Mouse (Mus musculus) cerebellum, adult 2 months (tissue): ENCODE data around the gene Cltrn. TPM values are rescaled to one million over a fixed set of nuclear protein-coding genes. Genes with fewer than 3 reads are reported as not detected.

Experiments used
- DNase-seq, 2 experiments: peaks; one replicate each; pipeline ENCODE4 v3.0.0; 2021
- H3K27ac ChIP-seq: fragments of 200-500 bp; 2 replicates; pipeline ENCODE4 v1.5.1; 2012; ENCODE audit warnings: low read length, control low read depth, inconsistent platforms; ENCODE audit not compliant: insufficient read depth
- H3K27me3 ChIP-seq: fragments of 200-500 bp; 2 replicates; pipeline ENCODE4 v1.6.1; 2012; ENCODE audit warnings: inconsistent platforms, mild to moderate bottlenecking, low read length, moderate library complexity; ENCODE audit not compliant: control insufficient read depth, insufficient read depth
- H3K4me1 ChIP-seq: fragments of 200-500 bp; 2 replicates; pipeline ENCODE4 v1.6.1; 2011; ENCODE audit warnings: low read length; ENCODE audit not compliant: control insufficient read depth, insufficient read depth
- H3K4me3 ChIP-seq: fragments of 200-500 bp; replicated peaks from 2 replicates; pipeline ENCODE3; 2011; ENCODE audit warnings: mild to moderate bottlenecking, low read depth, low read length, control low read depth; ENCODE audit not compliant: insufficient read depth
- CTCF ChIP-seq: fragments of 200-500 bp; IDR thresholded peaks from 2 replicates; pipeline ENCODE4 v1.5.1; 2011; ENCODE audit warnings: low read depth, mild to moderate bottlenecking, control low read depth, low read length, moderate library complexity, borderline replicate concordance; ENCODE audit not compliant: insufficient read depth
- POLR2A ChIP-seq: fragments of 200-500 bp; IDR thresholded peaks from 2 replicates; pipeline ENCODE4 v1.6.1; 2011; ENCODE audit warnings: low read length, control low read depth, borderline replicate concordance; ENCODE audit not compliant: insufficient read depth
- WGBS: fragments of 180-500 bp; shearing (Covaris S2); methylation state at CpG from one replicate; pipeline ENCODE4 v1.1.7; 2018; 5-methylcytosine and 5-hydroxymethylcytosine counted together
- polyA plus RNA-seq: library from polyadenylated mRNA; depleted of rRNA; stranded (reverse); fragments of >200 nt; gene quantifications from 2 replicates; pipeline ENCODE4 v1.2.3, GENCODE M21; 2012

Gene Cltrn
- polyA plus RNA-seq, 1 experiment = 0.23 TPM

- H3K27me3 ChIP-seq = no peaks in the 10 kb centered on the region
- H3K4me3 ChIP-seq = no peak overlapping the region
- no peak for DNase-seq
- WGBS = 91% methylated on average over 4 of the region's 4 CpGs
- no peak overlapping the region for H3K27ac ChIP-seq
- H3K4me1 ChIP-seq = no peaks in the 10 kb centered on the region
- no peak for TF ChIP-seq POLR2A
- no peak for TF ChIP-seq CTCF
These were observed 19.7 kb upstream of the Cltrn start for GRCm38 (mm10) chrX:164068968-164069367.

GRCm38 (mm10) chrX:164076040-164076775 is 12.4 kb upstream of the Cltrn start, which contains the start of gene Siah1b:
Gene Siah1b (minus strand): TSS chrX:164076493.
- peak; percentile 93 to 94 for DNase-seq
- H3K27ac ChIP-seq = peak within 1 kb of the TSS; percentile 95
- H3K4me1 ChIP-seq = no peaks in the 10 kb centered on the region
- TF ChIP-seq CTCF (no peak), POLR2A (peak; percentile 27; the same call in 1 of the 2 replicates)
- H3K4me3 ChIP-seq = peak within 1 kb of the TSS; percentile 95
- no peaks in the 10 kb centered on the region for H3K27me3 ChIP-seq
- 15% methylated on average over 52 of the region's 54 CpGs for WGBS

- Histone ChIP-seq H3K27me3 (no peaks in the 10 kb centered on the region), H3K27ac (no peak overlapping the region), H3K4me3 (no peak overlapping the region), H3K4me1 (no peaks in the 10 kb centered on the region)
- WGBS = 93% methylated on average over 9 of the region's 9 CpGs
- DNase-seq = no peak
- TF ChIP-seq POLR2A (no peak), CTCF (no peak)
These were observed 6.6 kb upstream of the Cltrn start for GRCm38 (mm10) chrX:164082030-164082429.

- 90% methylated on average over 11 of the region's 11 CpGs for WGBS
- H3K27me3 ChIP-seq = no peaks in the 10 kb centered on the region
- H3K27ac ChIP-seq = no peak overlapping the region
- no peak for TF ChIP-seq CTCF
- TF ChIP-seq POLR2A = no peak
- H3K4me1 ChIP-seq = no peaks in the 10 kb centered on the region; the same call in 1 of the 2 replicates
- no peak for DNase-seq
- no peak overlapping the region for H3K4me3 ChIP-seq
These were observed 1.3 kb downstream of the Cltrn start for GRCm38 (mm10) chrX:164089916-164090315.

- H3K27me3 ChIP-seq = no peaks in the 10 kb centered on the region
- TF ChIP-seq POLR2A = no peak
- no peak for TF ChIP-seq CTCF
- no peak overlapping the region for H3K27ac ChIP-seq
- WGBS = 58% methylated on average over 7 of the region's 7 CpGs
- no peak overlapping the region for H3K4me3 ChIP-seq
- H3K4me1 ChIP-seq = no peaks in the 10 kb centered on the region; the same call in 1 of the 2 replicates
- no peak for DNase-seq
These were observed 3.9 kb downstream of the Cltrn start for GRCm38 (mm10) chrX:164092300-164093169.

GRCm38 (mm10) chrX:164093435-164093834 is 4.8 kb downstream of the Cltrn start:
- no peaks in the 10 kb centered on the region for H3K27me3 ChIP-seq
- H3K4me1 ChIP-seq = no peaks in the 10 kb centered on the region; the same call in 1 of the 2 replicates
- H3K4me3 ChIP-seq = no peak overlapping the region
- H3K27ac ChIP-seq = no peak overlapping the region
- TF ChIP-seq CTCF (no peak), POLR2A (no peak)
- DNase-seq = no peak
- 83% methylated on average over 5 of the region's 5 CpGs for WGBS

GRCm38 (mm10) chrX:164095838-164096237 is 7.2 kb downstream of the Cltrn start:
- H3K4me1 ChIP-seq = no peaks in the 10 kb centered on the region
- TF ChIP-seq POLR2A = no peak
- no peak for TF ChIP-seq CTCF
- no peak overlapping the region for H3K27ac ChIP-seq
- no peak overlapping the region for H3K4me3 ChIP-seq
- DNase-seq = no peak
- H3K27me3 ChIP-seq = no peaks in the 10 kb centered on the region
- 73% methylated on average over 2 of the region's 2 CpGs for WGBS

- Histone ChIP-seq H3K4me1 (no peaks in the 10 kb centered on the region), H3K27me3 (no peaks in the 10 kb centered on the region), H3K27ac (no peak overlapping the region), H3K4me3 (no peak overlapping the region)
- DNase-seq = no peak
- no peak for TF ChIP-seq CTCF
- TF ChIP-seq POLR2A = no peak
These were observed 12.9 kb downstream of the Cltrn start for GRCm38 (mm10) chrX:164101483-164101882.
